Mouse (Mus musculus) limb, embryonic 11.5 days (tissue): ENCODE data around the gene Creg2. TPM values are rescaled to one million over a fixed set of nuclear protein-coding genes. Genes with fewer than 3 reads are reported as not detected.

Experiments
- ATAC-seq: fragments of 200-750 bp; cut with Nextera tagmentation; 2 replicates; pipeline ENCODE4 v1.8.0; 2017; ENCODE audit warnings: low read depth; ENCODE audit not compliant: insufficient number of reproducible peaks, low FRiP score, low TSS enrichment
- DNase-seq: peaks from one replicate; pipeline ENCODE4 v3.0.0-alpha.2; 2015; ENCODE audit warnings: low spot score
- H3K27ac ChIP-seq: fragments of 300-500 bp; sonication (generic); replicated peaks from 2 replicates; pipeline ENCODE4 v1.5.1; 2014; ENCODE audit warnings: low read depth, mild to moderate bottlenecking, low read length
- H3K27me3 ChIP-seq: fragments of 300-500 bp; sonication (generic); 2 replicates; pipeline ENCODE4 v1.6.1; 2014; ENCODE audit warnings: mild to moderate bottlenecking, low read length, mixed read lengths; ENCODE audit not compliant: control insufficient read depth, insufficient read depth
- H3K36me3 ChIP-seq: fragments of 300-500 bp; sonication (generic); 2 replicates; pipeline ENCODE4 v1.6.1; 2014; ENCODE audit warnings: mild to moderate bottlenecking, low read length, moderate library complexity, mixed read lengths; ENCODE audit not compliant: control insufficient read depth, insufficient read depth
- H3K4me1 ChIP-seq: fragments of 300-500 bp; sonication (generic); 2 replicates; pipeline ENCODE4 v1.6.1; 2014; ENCODE audit warnings: low read length, mixed read lengths; ENCODE audit not compliant: control insufficient read depth, insufficient read depth
- H3K4me2 ChIP-seq: fragments of 300-500 bp; sonication (generic); 2 replicates; pipeline ENCODE4 v1.6.1; 2014; ENCODE audit warnings: low read depth, mild to moderate bottlenecking, moderate library complexity; ENCODE audit not compliant: severe bottlenecking
- H3K4me3 ChIP-seq: fragments of 300-500 bp; sonication (generic); 2 replicates; pipeline ENCODE4 v1.5.1; 2014; ENCODE audit warnings: low read depth, low read length
- H3K9ac ChIP-seq: fragments of 300-500 bp; sonication (generic); 2 replicates; pipeline ENCODE4 v1.6.1; 2014; ENCODE audit warnings: mild to moderate bottlenecking, low read length
- H3K9me3 ChIP-seq: fragments of 300-500 bp; sonication (generic); 2 replicates; pipeline ENCODE4 v1.6.1; 2016; ENCODE audit warnings: low read length; ENCODE audit not compliant: control insufficient read depth
- WGBS: fragments of 180-500 bp; shearing (Covaris S2); extraction: QIAGEN DNeasy Blood & Tissue Kit; methylation state at CpG from one replicate; pipeline ENCODE4 v1.1.7; 2014; 5-methylcytosine and 5-hydroxymethylcytosine counted together
- polyA plus RNA-seq: library from polyadenylated mRNA; unstranded; fragments of >200 nt; fragmentation: Nextera tagmentation; extraction: Ambion mirVana; gene quantifications from 2 replicates; pipeline ENCODE4 v1.2.1, GENCODE M21; 2014

Creg2 gene
- polyA plus RNA-seq, 1 experiment from 2014 or later, result not detected

DNA sequence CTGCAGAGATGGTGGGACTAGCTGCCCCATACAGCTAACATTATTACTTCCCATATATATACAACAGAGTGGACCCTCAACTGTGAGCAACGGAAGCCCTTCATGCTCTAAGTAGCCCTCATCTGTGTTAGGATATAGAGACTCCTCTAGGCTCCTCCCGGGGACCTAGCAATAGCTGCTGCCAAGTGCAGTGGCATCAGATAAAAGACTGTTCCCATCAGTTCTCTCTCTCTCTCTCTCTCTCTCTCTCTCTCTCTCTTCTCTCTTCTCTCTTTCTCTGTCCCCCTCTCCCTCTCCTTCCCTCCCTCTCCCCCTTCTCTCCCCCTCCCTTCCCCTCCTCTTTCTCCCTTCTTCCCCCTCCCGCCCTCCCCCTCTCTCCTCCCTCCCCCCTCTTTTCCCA, 70.1 kb downstream of the Creg2 start:
- no peak for DNase-seq
- no peaks in the 10 kb centered on the region for H3K27me3 ChIP-seq
- peaks cover 4% of the 10 kb centered on the region; the same call in 1 of the 2 replicates for H3K4me1 ChIP-seq
- ATAC-seq, result no peak
- no peak overlapping the region for H3K4me3 ChIP-seq
- WGBS, result 74% methylated on average over 2 of the region's 3 CpGs
- no peak overlapping the region for H3K4me2 ChIP-seq
- no peak overlapping the region for H3K27ac ChIP-seq
- H3K9ac ChIP-seq, result no peak overlapping the region
- H3K36me3 ChIP-seq, result no peaks in the 10 kb centered on the region
- H3K9me3 ChIP-seq, result no peaks in the 10 kb centered on the region

DNA sequence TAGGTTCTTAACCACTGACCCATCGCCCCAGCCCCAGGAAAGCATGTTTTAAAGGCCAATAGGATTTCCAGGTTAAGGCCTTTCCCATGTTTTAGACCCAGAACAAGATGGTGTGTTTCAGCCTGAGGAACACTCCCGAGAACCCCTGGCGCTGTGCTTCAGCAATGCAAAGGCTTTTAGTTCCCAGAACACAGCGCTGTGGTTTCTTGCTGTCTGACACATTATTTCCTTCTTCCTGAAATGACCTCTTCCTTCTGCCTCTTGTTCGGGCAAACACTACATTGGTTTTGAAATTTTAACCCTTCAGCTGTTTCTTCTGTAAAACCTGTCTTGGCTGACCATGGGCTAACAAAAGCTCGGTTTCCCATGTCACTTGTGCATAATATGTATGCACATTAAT, 72.1 kb downstream of the Creg2 start:
- Histone ChIP-seq H3K4me1 (peaks cover 10% of the 10 kb centered on the region), H3K27ac (no peak overlapping the region), H3K27me3 (no peaks in the 10 kb centered on the region), H3K36me3 (no peaks in the 10 kb centered on the region), H3K9ac (no peak overlapping the region), H3K9me3 (no peaks in the 10 kb centered on the region), H3K4me2 (no peak overlapping the region), H3K4me3 (no peak overlapping the region)
- 80% methylated on average over 6 of the region's 6 CpGs for WGBS
- ATAC-seq, result no peak
- DNase-seq, result no peak

DNA sequence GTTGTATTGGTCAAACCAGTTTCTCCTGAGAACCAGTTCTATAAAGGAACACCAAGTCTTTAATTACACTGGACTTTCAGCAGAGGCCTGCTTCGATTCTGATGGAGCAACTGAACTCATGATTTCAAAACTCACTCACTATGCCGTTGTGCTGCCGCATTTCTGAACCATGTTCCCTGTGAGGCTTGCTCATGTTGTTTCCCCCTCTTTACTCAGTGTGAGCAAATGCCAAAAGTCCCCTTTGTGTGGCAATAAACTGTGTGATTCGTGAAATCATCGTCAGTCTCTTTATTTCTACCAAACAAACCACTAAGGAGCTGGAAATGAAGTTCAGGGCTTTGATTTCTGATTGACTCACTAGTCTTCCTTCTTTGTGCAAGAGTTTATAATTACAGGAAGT, 72.8 kb downstream of the Creg2 start:
- H3K4me1 ChIP-seq, result peaks cover 10% of the 10 kb centered on the region
- ATAC-seq (no peak), DNase-seq (no peak)
- H3K9me3 ChIP-seq, result no peaks in the 10 kb centered on the region
- WGBS, result 70% methylated on average over 5 of the region's 5 CpGs
- no peak overlapping the region for H3K4me3 ChIP-seq
- H3K27ac ChIP-seq, result no peak overlapping the region
- no peak overlapping the region for H3K9ac ChIP-seq
- H3K27me3 ChIP-seq, result no peaks in the 10 kb centered on the region
- no peaks in the 10 kb centered on the region for H3K36me3 ChIP-seq
- no peak overlapping the region for H3K4me2 ChIP-seq

DNA sequence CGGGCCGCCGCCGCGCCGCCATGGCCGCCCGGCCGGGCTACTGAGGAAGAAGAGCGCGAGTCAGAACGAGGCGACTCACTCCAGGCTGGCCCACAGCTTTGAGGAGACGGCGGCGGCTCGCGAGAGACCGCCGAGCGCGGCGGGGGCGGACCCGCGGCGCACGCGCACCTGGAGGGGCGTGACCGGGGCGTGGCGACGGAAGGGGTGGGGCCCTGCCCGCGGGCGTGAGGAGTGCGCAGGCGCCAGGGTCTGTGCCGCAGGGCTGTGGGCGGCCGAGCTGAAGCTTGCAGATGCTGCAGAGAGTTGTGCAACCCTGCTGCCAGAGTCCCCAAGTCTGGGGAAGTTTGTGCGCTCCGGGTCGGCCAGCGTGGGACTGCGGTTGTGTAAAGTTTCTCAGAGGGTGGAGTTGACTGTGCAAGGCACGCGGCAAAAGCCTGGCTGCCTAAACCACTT, 74.0 kb downstream of the Creg2 start, which contains the start of gene Rnf149:
Gene Rnf149 (minus strand): TSS at position 153 of the 453 bp plus-strand sequence.
- Histone ChIP-seq H3K36me3 (no peaks in the 10 kb centered on the region), H3K9me3 (no peaks in the 10 kb centered on the region), H3K27me3 (no peaks in the 10 kb centered on the region), H3K4me1 (peaks cover 10% of the 10 kb centered on the region), H3K4me2 (peak within 1 kb of the TSS; percentile 56), H3K27ac (peak within 1 kb of the TSS; percentile 99), H3K9ac (peak within 1 kb of the TSS; percentile 93), H3K4me3 (peak within 1 kb of the TSS; percentile 87)
- peak; percentile 97 for ATAC-seq
- WGBS, result under 1% methylated on average over 49 of the region's 49 CpGs
- DNase-seq, result peak; percentile 98

DNA sequence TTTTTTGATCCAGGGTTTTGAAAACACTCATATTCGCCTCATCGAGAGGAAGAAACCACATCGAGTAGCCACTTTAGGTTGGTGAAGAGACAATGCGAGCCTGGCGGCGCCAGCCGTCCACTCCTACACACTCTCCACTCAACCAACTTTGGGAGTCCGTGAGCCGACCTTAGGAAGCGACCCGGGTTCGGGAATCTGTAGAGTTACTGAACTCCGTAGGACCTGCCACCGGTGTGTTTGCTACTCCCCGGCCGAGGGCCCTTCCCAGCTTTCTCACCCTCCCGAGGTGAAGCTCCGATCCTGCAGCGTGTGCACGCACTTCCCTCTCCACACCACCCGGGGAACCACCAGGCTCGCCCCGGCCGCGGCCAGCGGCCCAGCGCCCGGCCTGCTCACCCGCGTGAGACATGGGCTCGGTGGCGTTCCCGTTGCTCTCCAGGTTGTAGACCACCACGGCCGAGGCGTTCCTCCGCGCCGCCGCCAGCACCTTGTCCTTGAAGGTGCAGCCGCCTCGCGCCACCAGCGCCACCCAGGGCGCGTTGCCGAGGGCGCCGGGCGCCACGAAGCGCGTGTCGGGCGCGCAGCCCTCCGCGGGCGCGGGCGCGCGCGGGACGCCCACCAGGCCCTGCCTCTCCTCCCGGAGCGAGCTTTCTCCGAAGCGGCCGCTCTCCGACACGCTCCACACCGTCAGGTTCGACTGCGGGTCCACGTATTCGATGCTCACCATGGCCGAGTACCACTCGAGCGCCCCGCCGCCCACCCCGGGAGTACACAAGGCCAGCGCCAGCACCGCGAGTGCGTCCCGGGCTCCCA, 74.6 kb downstream of the Creg2 start:
- DNase-seq, result peak; percentile 77
- H3K36me3 ChIP-seq, result no peaks in the 10 kb centered on the region
- peak overlapping the region; percentile 93 for H3K9ac ChIP-seq
- peak; percentile 81 for ATAC-seq
- H3K4me1 ChIP-seq, result peaks cover 10% of the 10 kb centered on the region
- H3K27me3 ChIP-seq, result no peaks in the 10 kb centered on the region
- no peaks in the 10 kb centered on the region for H3K9me3 ChIP-seq
- H3K4me2 ChIP-seq, result peak overlapping the region; percentile 56
- H3K4me3 ChIP-seq, result peak overlapping the region; percentile 87
- H3K27ac ChIP-seq, result peak overlapping the region; percentile 99
- under 1% methylated on average over 88 of the region's 88 CpGs for WGBS

DNA sequence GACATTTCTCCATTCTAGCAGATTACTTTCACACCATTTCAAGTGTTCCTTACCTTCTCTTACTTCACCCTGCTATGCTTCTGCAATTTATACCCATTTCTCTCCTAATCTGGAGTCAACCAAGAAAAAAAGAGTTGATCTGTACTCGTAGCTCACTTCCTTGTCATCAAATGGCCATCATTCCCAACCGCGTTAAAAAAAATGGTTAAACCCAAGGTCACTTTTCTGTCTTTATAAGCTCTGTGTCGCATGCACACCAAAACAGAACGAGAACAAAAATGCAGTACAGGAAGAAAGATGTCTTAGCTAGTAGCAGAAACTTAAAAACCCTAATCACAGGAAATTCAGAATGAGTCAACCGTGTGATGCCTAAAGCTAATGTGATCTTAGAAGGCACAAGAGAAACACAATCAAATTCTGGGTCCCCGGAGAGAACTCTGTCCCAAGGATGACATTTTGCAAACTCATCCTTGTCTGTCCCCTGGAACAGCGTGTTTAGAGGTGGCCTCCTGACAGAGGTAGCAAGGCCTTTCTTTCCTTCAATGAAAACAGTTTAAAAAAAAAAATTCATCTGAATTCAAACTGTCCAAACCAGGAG, 75.4 kb downstream of the Creg2 start:
- DNase-seq (peak; percentile 25), ATAC-seq (no peak)
- Histone ChIP-seq H3K4me2 (peak overlapping the region; percentile 56), H3K27me3 (no peaks in the 10 kb centered on the region), H3K9ac (peak overlapping the region; percentile 93), H3K4me1 (peaks cover 10% of the 10 kb centered on the region), H3K9me3 (no peaks in the 10 kb centered on the region), H3K4me3 (peak overlapping the region; percentile 87), H3K27ac (no peak overlapping the region; the same call in 1 of the 2 replicates), H3K36me3 (no peaks in the 10 kb centered on the region)
- WGBS, result 22% methylated on average over 8 of the region's 8 CpGs

DNA sequence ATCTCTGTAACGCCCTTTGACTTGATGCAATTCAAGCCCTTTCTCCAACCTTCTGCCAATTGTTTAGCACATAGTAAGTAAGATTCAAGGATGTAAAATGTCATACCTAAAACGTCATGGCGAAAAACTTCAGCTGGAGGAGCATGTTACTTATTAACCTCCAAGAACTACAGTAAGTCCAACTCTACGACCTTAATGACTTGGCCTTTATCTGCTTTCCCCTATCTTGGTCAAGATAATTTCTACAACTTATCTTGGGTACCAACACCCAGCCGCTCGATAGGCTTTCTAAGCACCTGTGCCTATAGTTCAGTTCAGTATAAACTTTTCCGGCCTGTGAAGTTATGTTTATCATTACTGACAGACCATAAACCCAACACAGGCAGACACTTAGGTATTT, 77.4 kb downstream of the Creg2 start:
- peaks cover 10% of the 10 kb centered on the region for H3K4me1 ChIP-seq
- no peak overlapping the region for H3K9ac ChIP-seq
- H3K27me3 ChIP-seq, result no peaks in the 10 kb centered on the region
- no peaks in the 10 kb centered on the region for H3K9me3 ChIP-seq
- ATAC-seq, result no peak
- DNase-seq, result no peak
- no peak overlapping the region for H3K27ac ChIP-seq
- no peaks in the 10 kb centered on the region for H3K36me3 ChIP-seq
- 85% methylated on average over 7 of the region's 7 CpGs for WGBS
- no peak overlapping the region for H3K4me3 ChIP-seq
- H3K4me2 ChIP-seq, result no peak overlapping the region

DNA sequence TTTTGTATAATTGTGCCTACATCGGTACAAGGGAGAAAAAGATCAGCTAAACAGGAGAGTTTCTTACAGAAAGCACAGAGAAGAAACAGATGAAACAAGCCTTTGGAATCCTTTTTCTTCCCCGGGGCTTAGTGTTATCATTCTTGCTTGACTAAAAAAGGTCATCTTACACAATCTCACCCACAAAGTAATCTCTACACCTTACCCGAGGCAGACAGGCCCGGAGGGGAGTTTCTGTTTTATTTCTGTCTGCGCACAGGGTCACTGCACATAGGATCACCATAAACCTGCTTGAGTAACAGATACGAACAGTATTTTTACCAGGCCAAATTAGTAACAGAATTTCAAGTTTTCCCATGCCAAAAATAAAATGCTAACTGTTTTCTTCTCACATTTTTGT, 79.6 kb downstream of the Creg2 start:
- Histone ChIP-seq H3K9me3 (no peaks in the 10 kb centered on the region), H3K4me1 (peaks cover 6% of the 10 kb centered on the region), H3K36me3 (no peaks in the 10 kb centered on the region), H3K4me3 (no peak overlapping the region), H3K4me2 (no peak overlapping the region), H3K27me3 (no peaks in the 10 kb centered on the region), H3K9ac (no peak overlapping the region), H3K27ac (no peak overlapping the region)
- ATAC-seq (no peak), DNase-seq (no peak)
- 68% methylated on average over 6 of the region's 6 CpGs for WGBS
